Mouse (Mus musculus): ENCODE measurements at regions not wholly inside any gene's neighbourhood (a gene's known extent, or its start where the extent isn't known, plus 50 kb on each side); places are given as distances from the start of the nearest gene placed in this dataset.

GRCm38 (mm10) chr4:26637859-26638258, 291.2 kb upstream of the Manea start:
- H3K27ac ChIP-seq = no peak overlapping the region
- 87% methylated on average over 2 of the region's 2 CpGs for WGBS
- no peak overlapping the region for H3K4me3 ChIP-seq (replicated peaks; ENCODE audit: low read depth, low read length)
- TF ChIP-seq CTCF (IDR thresholded peaks at IDR 0.05; ENCODE audit: low read depth) = no peak
- no peak overlapping the region for H3K9ac ChIP-seq (ENCODE audit: low read depth, low read length)
- no peaks in the 10 kb centered on the region for H3K4me1 ChIP-seq (replicated peaks; ENCODE audit: insufficient read depth, low read length)
- H3K9me3 ChIP-seq (replicated peaks; ENCODE audit: low read length) = no peaks in the 10 kb centered on the region
- H3K27me3 ChIP-seq (ENCODE audit: insufficient read depth, low read length) = no peaks in the 10 kb centered on the region
- no peaks in the 10 kb centered on the region for H3K36me3 ChIP-seq (ENCODE audit: insufficient read depth, low read length)
- no peak overlapping the region for H3K4me2 ChIP-seq (ENCODE audit: low read length)
- DNase-seq (ENCODE audit: low spot score) (no peak), ATAC-seq (replicated peaks; ENCODE audit: low FRiP score, low read depth) (no peak)

- DNase-seq (ENCODE audit: low spot score) (no peak), ATAC-seq (replicated peaks; ENCODE audit: low FRiP score, low read depth) (no peak)
- H3K9ac ChIP-seq (ENCODE audit: low read depth, low read length) = no peak overlapping the region
- H3K36me3 ChIP-seq (ENCODE audit: insufficient read depth, low read length) = no peaks in the 10 kb centered on the region
- no peak overlapping the region for H3K27ac ChIP-seq
- H3K4me3 ChIP-seq (replicated peaks; ENCODE audit: low read depth, low read length) = no peak overlapping the region
- no peaks in the 10 kb centered on the region for H3K27me3 ChIP-seq (ENCODE audit: insufficient read depth, low read length)
- no peaks in the 10 kb centered on the region for H3K4me1 ChIP-seq (replicated peaks; ENCODE audit: insufficient read depth, low read length)
- no peaks in the 10 kb centered on the region for H3K9me3 ChIP-seq (replicated peaks; ENCODE audit: low read length)
- WGBS = 36% methylated on average over 1 of the region's 1 CpGs
- H3K4me2 ChIP-seq (ENCODE audit: low read length) = no peak overlapping the region
- no peak for TF ChIP-seq CTCF (IDR thresholded peaks at IDR 0.05; ENCODE audit: low read depth)
Measured at GRCm38 (mm10) chr4:26630553-26631206, 284.0 kb upstream of the Manea start.

GRCm38 (mm10) chr4:26629710-26630109, 283.0 kb upstream of the Manea start:
- no peaks in the 10 kb centered on the region for H3K36me3 ChIP-seq (ENCODE audit: insufficient read depth, low read length)
- WGBS = 68% methylated on average over 2 of the region's 2 CpGs
- H3K27me3 ChIP-seq (ENCODE audit: insufficient read depth, low read length) = no peaks in the 10 kb centered on the region
- H3K4me2 ChIP-seq (ENCODE audit: low read length) = no peak overlapping the region
- H3K9ac ChIP-seq (ENCODE audit: low read depth, low read length) = no peak overlapping the region
- no peak for DNase-seq (ENCODE audit: low spot score)
- H3K27ac ChIP-seq = no peak overlapping the region
- H3K9me3 ChIP-seq (replicated peaks; ENCODE audit: low read length) = no peaks in the 10 kb centered on the region
- no peak for ATAC-seq (replicated peaks; ENCODE audit: low FRiP score, low read depth)
- TF ChIP-seq CTCF (IDR thresholded peaks at IDR 0.05; ENCODE audit: low read depth) = no peak
- H3K4me1 ChIP-seq (replicated peaks; ENCODE audit: insufficient read depth, low read length) = no peaks in the 10 kb centered on the region
- H3K4me3 ChIP-seq (replicated peaks; ENCODE audit: low read depth, low read length) = no peak overlapping the region

GRCm38 (mm10) chr4:26627744-26628143, 281.1 kb upstream of the Manea start:
- H3K4me2 ChIP-seq (ENCODE audit: low read length) = no peak overlapping the region
- H3K4me1 ChIP-seq (replicated peaks; ENCODE audit: insufficient read depth, low read length) = no peaks in the 10 kb centered on the region
- no peak overlapping the region for H3K4me3 ChIP-seq (replicated peaks; ENCODE audit: low read depth, low read length)
- 85% methylated on average over 6 of the region's 6 CpGs for WGBS
- H3K27me3 ChIP-seq (ENCODE audit: insufficient read depth, low read length) = no peaks in the 10 kb centered on the region
- no peak overlapping the region for H3K27ac ChIP-seq
- no peak overlapping the region for H3K9ac ChIP-seq (ENCODE audit: low read depth, low read length)
- DNase-seq (ENCODE audit: low spot score) (no peak), ATAC-seq (replicated peaks; ENCODE audit: low FRiP score, low read depth) (no peak)
- no peaks in the 10 kb centered on the region for H3K9me3 ChIP-seq (replicated peaks; ENCODE audit: low read length)
- TF ChIP-seq CTCF (IDR thresholded peaks at IDR 0.05; ENCODE audit: low read depth) = no peak
- H3K36me3 ChIP-seq (ENCODE audit: insufficient read depth, low read length) = no peaks in the 10 kb centered on the region

GRCm38 (mm10) chr4:26589081-26589869, 242.6 kb upstream of the Manea start:
- H3K9me3 ChIP-seq (replicated peaks; ENCODE audit: low read length) = no peaks in the 10 kb centered on the region
- ATAC-seq (replicated peaks; ENCODE audit: low FRiP score, low read depth) (no peak), DNase-seq (ENCODE audit: low spot score) (no peak)
- H3K9ac ChIP-seq (ENCODE audit: low read depth, low read length) = no peak overlapping the region
- 58% methylated on average over 3 of the region's 3 CpGs for WGBS
- TF ChIP-seq CTCF (IDR thresholded peaks at IDR 0.05; ENCODE audit: low read depth) = no peak
- no peaks in the 10 kb centered on the region for H3K4me1 ChIP-seq (replicated peaks; ENCODE audit: insufficient read depth, low read length)
- H3K4me3 ChIP-seq (replicated peaks; ENCODE audit: low read depth, low read length) = no peak overlapping the region
- H3K36me3 ChIP-seq (ENCODE audit: insufficient read depth, low read length) = no peaks in the 10 kb centered on the region
- no peaks in the 10 kb centered on the region for H3K27me3 ChIP-seq (ENCODE audit: insufficient read depth, low read length)
- H3K27ac ChIP-seq = no peak overlapping the region
- no peak overlapping the region for H3K4me2 ChIP-seq (ENCODE audit: low read length)

GRCm38 (mm10) chr4:26555690-26556089, 209.0 kb upstream of the Manea start:
- Histone ChIP-seq H3K4me3 (replicated peaks; ENCODE audit: low read depth, low read length) (no peak overlapping the region), H3K27me3 (ENCODE audit: insufficient read depth, low read length) (no peaks in the 10 kb centered on the region), H3K9ac (ENCODE audit: low read depth, low read length) (no peak overlapping the region), H3K36me3 (ENCODE audit: insufficient read depth, low read length) (no peaks in the 10 kb centered on the region), H3K4me1 (replicated peaks; ENCODE audit: insufficient read depth, low read length) (no peaks in the 10 kb centered on the region), H3K9me3 (replicated peaks; ENCODE audit: low read length) (no peaks in the 10 kb centered on the region), H3K27ac (no peak overlapping the region), H3K4me2 (ENCODE audit: low read length) (no peak overlapping the region)
- 94% methylated on average over 3 of the region's 3 CpGs for WGBS
- DNase-seq (ENCODE audit: low spot score) (no peak), ATAC-seq (replicated peaks; ENCODE audit: low FRiP score, low read depth) (no peak)
- no peak for TF ChIP-seq CTCF (IDR thresholded peaks at IDR 0.05; ENCODE audit: low read depth)

All from kidney, postnatal 0 days (tissue).